Mouse (Mus musculus) liver, adult 2 months (tissue): ENCODE results near the gene Gm20388. TPM values are rescaled to one million over a fixed set of nuclear protein-coding genes. Genes with fewer than 3 reads are reported as not detected.

Experiments
- DNase-seq: peaks from one replicate; pipeline ENCODE4 v3.0.0-alpha.2; 2011; ENCODE audit warnings: low read depth, low spot score; ENCODE audit errors: extremely low read depth
- H3K27ac ChIP-seq: fragments of 200-500 bp; replicated peaks from 2 replicates; pipeline ENCODE4 v1.5.1; 2012; ENCODE audit warnings: low read depth, mild to moderate bottlenecking, control low read depth, inconsistent platforms, low read length; ENCODE audit not compliant: insufficient read depth
- H3K27me3 ChIP-seq: fragments of 200-500 bp; 2 replicates; pipeline ENCODE4 v1.6.1; 2012; ENCODE audit warnings: mild to moderate bottlenecking, moderate library complexity, low read length, inconsistent platforms; ENCODE audit not compliant: control insufficient read depth, insufficient read depth
- H3K36me3 ChIP-seq: fragments of 200-500 bp; 2 replicates; pipeline ENCODE4 v1.6.1; 2012; ENCODE audit warnings: low read length, inconsistent platforms; ENCODE audit not compliant: control insufficient read depth, insufficient read depth
- H3K4me1 ChIP-seq: fragments of 200-500 bp; 2 replicates; pipeline ENCODE4 v1.6.1; 2011; ENCODE audit warnings: low read length; ENCODE audit not compliant: control insufficient read depth, insufficient read depth
- H3K4me3 ChIP-seq: fragments of 200-500 bp; 2 replicates; pipeline ENCODE4 v1.5.1; 2011; ENCODE audit warnings: low read depth, mild to moderate bottlenecking, control low read depth, low read length, moderate library complexity; ENCODE audit not compliant: insufficient read depth
- H3K79me2 ChIP-seq: fragments of 200-500 bp; 2 replicates; pipeline ENCODE4 v1.6.1; 2012; ENCODE audit warnings: inconsistent platforms, mild to moderate bottlenecking, low read length, moderate library complexity; ENCODE audit not compliant: control insufficient read depth, insufficient read depth
- H3K9ac ChIP-seq: fragments of 200-500 bp; 2 replicates; pipeline ENCODE4 v1.6.1; 2012; ENCODE audit warnings: low read depth, mild to moderate bottlenecking, control low read depth, inconsistent platforms, low read length
- CTCF ChIP-seq: fragments of 200-500 bp; IDR thresholded peaks from 2 replicates; pipeline ENCODE4 v1.5.1; 2011; ENCODE audit warnings: low read depth, low read length, control low read depth
- POLR2A ChIP-seq: fragments of 200-500 bp; IDR thresholded peaks from 2 replicates; pipeline ENCODE4 v1.6.1; 2011; ENCODE audit warnings: low read length, control low read depth; ENCODE audit not compliant: insufficient read depth; ENCODE audit errors: extremely low read depth
- WGBS: fragments of 180-500 bp; shearing (Covaris S2); methylation state at CpG from one replicate; pipeline ENCODE4 v1.1.7; 2018; 5-methylcytosine and 5-hydroxymethylcytosine counted together
- polyA plus RNA-seq: library from polyadenylated mRNA; depleted of rRNA; stranded (reverse); fragments of >200 nt; gene quantifications from 2 replicates; pipeline ENCODE4 v1.2.3, GENCODE M21; 2012
- total RNA-seq: library from RNA; depleted of rRNA; stranded (reverse); fragments of >200 nt; gene quantifications from 2 replicates; pipeline ENCODE4 v1.2.3, GENCODE M21; 2014

Gene Gm20388
- total and polyA plus RNA-seq, 2 experiments = 6.4 to 19.9 TPM

- Histone ChIP-seq H3K36me3 (no peaks in the 10 kb centered on the region), H3K79me2 (no peaks in the 10 kb centered on the region), H3K4me3 (no peak overlapping the region), H3K4me1 (no peaks in the 10 kb centered on the region), H3K27me3 (no peaks in the 10 kb centered on the region), H3K27ac (no peak overlapping the region), H3K9ac (no peak overlapping the region)
- TF ChIP-seq POLR2A (no peak), CTCF (no peak)
- 96% methylated on average over 5 of the region's 5 CpGs for WGBS
- DNase-seq = no peak
Measured at GRCm38 (mm10) chr8:124090473-124090872, 4179.8 kb downstream of the Gm20388 start.

GRCm38 (mm10) chr8:124098953-124099622 lies 4188.4 kb downstream of the Gm20388 start:
- Histone ChIP-seq H3K4me1 (no peaks in the 10 kb centered on the region), H3K9ac (no peak overlapping the region), H3K79me2 (no peaks in the 10 kb centered on the region), H3K36me3 (no peaks in the 10 kb centered on the region), H3K27ac (no peak overlapping the region), H3K4me3 (no peak overlapping the region), H3K27me3 (no peaks in the 10 kb centered on the region)
- WGBS = 58% methylated on average over 11 of the region's 11 CpGs
- TF ChIP-seq POLR2A (no peak), CTCF (no peak)
- no peak for DNase-seq

GRCm38 (mm10) chr8:124099623-124099965 lies 4189.0 kb downstream of the Gm20388 start:
- no peak overlapping the region for H3K27ac ChIP-seq
- no peak for DNase-seq
- H3K9ac ChIP-seq = no peak overlapping the region
- H3K36me3 ChIP-seq = no peaks in the 10 kb centered on the region
- WGBS = 81% methylated on average over 6 of the region's 6 CpGs
- H3K27me3 ChIP-seq = no peaks in the 10 kb centered on the region
- no peak overlapping the region for H3K4me3 ChIP-seq
- H3K4me1 ChIP-seq = no peaks in the 10 kb centered on the region
- TF ChIP-seq CTCF = no peak
- no peak for TF ChIP-seq POLR2A
- H3K79me2 ChIP-seq = no peaks in the 10 kb centered on the region

- Histone ChIP-seq H3K9ac (no peak overlapping the region), H3K36me3 (no peaks in the 10 kb centered on the region), H3K27me3 (no peaks in the 10 kb centered on the region), H3K4me3 (no peak overlapping the region), H3K27ac (no peak overlapping the region), H3K79me2 (no peaks in the 10 kb centered on the region), H3K4me1 (no peaks in the 10 kb centered on the region)
- TF ChIP-seq CTCF (no peak), POLR2A (no peak)
- 87% methylated on average over 6 of the region's 6 CpGs for WGBS
- no peak for DNase-seq
Measured at GRCm38 (mm10) chr8:124105869-124106268, 4195.2 kb downstream of the Gm20388 start.

GRCm38 (mm10) chr8:124106328-124107195 lies 4195.9 kb downstream of the Gm20388 start:
- no peak for TF ChIP-seq POLR2A
- no peak for TF ChIP-seq CTCF
- Histone ChIP-seq H3K27ac (no peak overlapping the region), H3K4me1 (no peaks in the 10 kb centered on the region), H3K79me2 (no peaks in the 10 kb centered on the region), H3K4me3 (no peak overlapping the region), H3K27me3 (no peaks in the 10 kb centered on the region), H3K36me3 (no peaks in the 10 kb centered on the region), H3K9ac (no peak overlapping the region)
- 86% methylated on average over 7 of the region's 7 CpGs for WGBS
- DNase-seq = no peak

GRCm38 (mm10) chr8:124113108-124113507 lies 4202.5 kb downstream of the Gm20388 start:
- TF ChIP-seq POLR2A = no peak
- no peak for TF ChIP-seq CTCF
- Histone ChIP-seq H3K27me3 (no peaks in the 10 kb centered on the region), H3K27ac (no peak overlapping the region), H3K9ac (no peak overlapping the region), H3K4me1 (no peaks in the 10 kb centered on the region), H3K4me3 (no peak overlapping the region), H3K79me2 (no peaks in the 10 kb centered on the region), H3K36me3 (no peaks in the 10 kb centered on the region)
- no peak for DNase-seq
- WGBS = 65% methylated on average over 10 of the region's 10 CpGs
